Mouse (Mus musculus): ENCODE data around the gene Ada. TPM values are rescaled to one million over a fixed set of nuclear protein-coding genes. Genes with fewer than 3 reads are reported as not detected.

Gene Ada
- 6.1 and 6.4 TPM in 2 replicates for polyA plus RNA-seq (2015; fragmentation: Nextera tagmentation; extraction: Ambion mirVana)

GRCm38 (mm10) chr2:163749647-163750611, at the start of gene Ada:
TSS of gene Ada (minus strand) at chr2:163750239.
- Histone ChIP-seq H3K27ac (no peak within 1 kb of the TSS), H3K4me1 (peaks cover 7% of the 10 kb centered on the region; the same call in 1 of the 2 replicates), H3K4me2 (peak within 1 kb of the TSS; percentile 99), H3K36me3 (no peaks in the 10 kb centered on the region), H3K4me3 (replicated peaks) (peak within 1 kb of the TSS; percentile 59), H3K9ac (peak within 1 kb of the TSS; percentile 44; the same call in 1 of the 2 replicates), H3K27me3 (replicated peaks) (peaks cover 5% of the 10 kb centered on the region), H3K9me3 (no peaks in the 10 kb centered on the region)
- peak; percentile 78 for ATAC-seq (ENCODE audit: insufficient read depth, low FRiP score, low read depth)
- under 1% methylated on average over 53 of the region's 57 CpGs for WGBS

GRCm38 (mm10) chr2:163798411-163798810, 48.4 kb upstream of the Ada start:
- Histone ChIP-seq H3K4me2 (no peak overlapping the region), H3K4me1 (no peaks in the 10 kb centered on the region), H3K27me3 (replicated peaks) (no peaks in the 10 kb centered on the region), H3K27ac (no peak overlapping the region), H3K4me3 (replicated peaks) (no peak overlapping the region), H3K9ac (no peak overlapping the region), H3K36me3 (no peaks in the 10 kb centered on the region), H3K9me3 (no peaks in the 10 kb centered on the region)
- no peak for ATAC-seq (ENCODE audit: insufficient read depth, low FRiP score, low read depth)
- WGBS, result 63% methylated on average over 7 of the region's 7 CpGs

GRCm38 (mm10) chr2:163788484-163788883, 38.4 kb upstream of the Ada start:
- 69% methylated on average over 4 of the region's 4 CpGs for WGBS
- no peaks in the 10 kb centered on the region for H3K27me3 ChIP-seq (replicated peaks)
- no peak for ATAC-seq (ENCODE audit: insufficient read depth, low FRiP score, low read depth)

GRCm38 (mm10) chr2:163787709-163788108, 37.7 kb upstream of the Ada start:
- H3K9me3 ChIP-seq, result no peaks in the 10 kb centered on the region
- no peak overlapping the region for H3K4me2 ChIP-seq
- H3K36me3 ChIP-seq, result no peaks in the 10 kb centered on the region
- no peaks in the 10 kb centered on the region for H3K4me1 ChIP-seq
- no peaks in the 10 kb centered on the region for H3K27me3 ChIP-seq (replicated peaks)
- 52% methylated on average over 3 of the region's 3 CpGs for WGBS
- H3K27ac ChIP-seq, result no peak overlapping the region
- H3K4me3 ChIP-seq (replicated peaks), result no peak overlapping the region
- H3K9ac ChIP-seq, result no peak overlapping the region
- ATAC-seq (ENCODE audit: insufficient read depth, low FRiP score, low read depth), result no peak

More at GRCm38 (mm10) chr2:163788484-163788883, 38.4 kb upstream of the Ada start:
- H3K9me3 ChIP-seq, result no peaks in the 10 kb centered on the region
- H3K4me3 ChIP-seq (replicated peaks), result no peak overlapping the region
- no peak overlapping the region for H3K9ac ChIP-seq
- no peak overlapping the region for H3K4me2 ChIP-seq
- no peak overlapping the region for H3K27ac ChIP-seq
- H3K4me1 ChIP-seq, result no peaks in the 10 kb centered on the region
- H3K36me3 ChIP-seq, result no peaks in the 10 kb centered on the region

GRCm38 (mm10) chr2:163787086-163787485, 37.0 kb upstream of the Ada start:
- WGBS, result 79% methylated on average over 6 of the region's 6 CpGs
- ATAC-seq (ENCODE audit: insufficient read depth, low FRiP score, low read depth), result no peak
- H3K27ac ChIP-seq, result no peak overlapping the region
- H3K4me2 ChIP-seq, result no peak overlapping the region
- H3K27me3 ChIP-seq (replicated peaks), result no peaks in the 10 kb centered on the region
- H3K9ac ChIP-seq, result no peak overlapping the region
- no peaks in the 10 kb centered on the region for H3K4me1 ChIP-seq
- no peaks in the 10 kb centered on the region for H3K9me3 ChIP-seq
- no peak overlapping the region for H3K4me3 ChIP-seq (replicated peaks)
- no peaks in the 10 kb centered on the region for H3K36me3 ChIP-seq

- Histone ChIP-seq H3K27me3 (replicated peaks) (no peaks in the 10 kb centered on the region), H3K9ac (no peak overlapping the region), H3K9me3 (no peaks in the 10 kb centered on the region), H3K4me3 (replicated peaks) (no peak overlapping the region), H3K4me2 (no peak overlapping the region), H3K36me3 (no peaks in the 10 kb centered on the region), H3K4me1 (no peaks in the 10 kb centered on the region), H3K27ac (no peak overlapping the region)
- ATAC-seq (ENCODE audit: insufficient read depth, low FRiP score, low read depth), result no peak
- 72% methylated on average over 4 of the region's 4 CpGs for WGBS
Observed at GRCm38 (mm10) chr2:163783901-163784300, 33.9 kb upstream of the Ada start.

GRCm38 (mm10) chr2:163783368-163783767, 33.3 kb upstream of the Ada start:
- Histone ChIP-seq H3K4me2 (no peak overlapping the region), H3K36me3 (no peaks in the 10 kb centered on the region), H3K4me1 (no peaks in the 10 kb centered on the region), H3K4me3 (replicated peaks) (no peak overlapping the region), H3K27ac (no peak overlapping the region), H3K27me3 (replicated peaks) (no peaks in the 10 kb centered on the region), H3K9me3 (no peaks in the 10 kb centered on the region), H3K9ac (no peak overlapping the region)
- no peak for ATAC-seq (ENCODE audit: insufficient read depth, low FRiP score, low read depth)
- 74% methylated on average over 6 of the region's 6 CpGs for WGBS

- ATAC-seq (ENCODE audit: insufficient read depth, low FRiP score, low read depth), result no peak
- no peak overlapping the region for H3K4me2 ChIP-seq
- no peak overlapping the region for H3K4me3 ChIP-seq (replicated peaks)
- H3K27me3 ChIP-seq (replicated peaks), result 0 out of 2 replicates have a peak, but pooled peaks cover 4% of the 10 kb centered on the region
- no peaks in the 10 kb centered on the region for H3K4me1 ChIP-seq
- H3K36me3 ChIP-seq, result no peaks in the 10 kb centered on the region
- no peak overlapping the region for H3K9ac ChIP-seq
- H3K27ac ChIP-seq, result no peak overlapping the region
- 74% methylated on average over 4 of the region's 4 CpGs for WGBS
- H3K9me3 ChIP-seq, result no peaks in the 10 kb centered on the region
Observed at GRCm38 (mm10) chr2:163778896-163779295, 28.9 kb upstream of the Ada start.

- Histone ChIP-seq H3K4me2 (no peak overlapping the region), H3K9ac (no peak overlapping the region), H3K36me3 (no peaks in the 10 kb centered on the region), H3K9me3 (no peaks in the 10 kb centered on the region), H3K27ac (no peak overlapping the region), H3K4me3 (replicated peaks) (no peak overlapping the region), H3K4me1 (no peaks in the 10 kb centered on the region), H3K27me3 (replicated peaks) (0 out of 2 replicates have a peak, but pooled peaks cover 4% of the 10 kb centered on the region)
- WGBS, result 14% methylated on average over 2 of the region's 2 CpGs
- ATAC-seq (ENCODE audit: insufficient read depth, low FRiP score, low read depth), result no peak
Observed at GRCm38 (mm10) chr2:163777061-163777460, 27.0 kb upstream of the Ada start.

GRCm38 (mm10) chr2:163776661-163777060, 26.6 kb upstream of the Ada start:
- Histone ChIP-seq H3K27ac (no peak overlapping the region), H3K9ac (no peak overlapping the region), H3K4me2 (no peak overlapping the region), H3K36me3 (no peaks in the 10 kb centered on the region), H3K27me3 (replicated peaks) (0 out of 2 replicates have a peak, but pooled peaks cover 4% of the 10 kb centered on the region), H3K9me3 (no peaks in the 10 kb centered on the region), H3K4me3 (replicated peaks) (no peak overlapping the region), H3K4me1 (no peaks in the 10 kb centered on the region)
- WGBS, result 24% methylated on average over 13 of the region's 13 CpGs
- ATAC-seq (ENCODE audit: insufficient read depth, low FRiP score, low read depth), result no peak

GRCm38 (mm10) chr2:163770731-163771130, 20.7 kb upstream of the Ada start:
- ATAC-seq (ENCODE audit: insufficient read depth, low FRiP score, low read depth), result no peak

GRCm38 (mm10) chr2:163766890-163767289, 16.9 kb upstream of the Ada start:
- Histone ChIP-seq H3K27me3 (replicated peaks) (no peaks in the 10 kb centered on the region), H3K4me1 (no peaks in the 10 kb centered on the region), H3K27ac (no peak overlapping the region), H3K36me3 (no peaks in the 10 kb centered on the region), H3K9ac (no peak overlapping the region), H3K4me2 (no peak overlapping the region), H3K4me3 (replicated peaks) (no peak overlapping the region), H3K9me3 (no peaks in the 10 kb centered on the region)
- WGBS, result 55% methylated on average over 1 of the region's 1 CpGs
- ATAC-seq (ENCODE audit: insufficient read depth, low FRiP score, low read depth), result no peak

More at GRCm38 (mm10) chr2:163770731-163771130, 20.7 kb upstream of the Ada start:
- Histone ChIP-seq H3K4me3 (replicated peaks) (no peak overlapping the region), H3K27ac (no peak overlapping the region), H3K4me1 (no peaks in the 10 kb centered on the region), H3K27me3 (replicated peaks) (no peaks in the 10 kb centered on the region), H3K9ac (no peak overlapping the region), H3K36me3 (no peaks in the 10 kb centered on the region), H3K9me3 (no peaks in the 10 kb centered on the region), H3K4me2 (no peak overlapping the region)
- 82% methylated on average over 8 of the region's 8 CpGs for WGBS
